Mouse (Mus musculus) hindbrain, embryonic 13.5 days (tissue): Measurements from ENCODE around the gene Gm20547. TPM values are rescaled to one million over a fixed set of nuclear protein-coding genes. Genes with fewer than 3 reads are reported as not detected.

Source experiments
- ATAC-seq: fragments of 200-750 bp; cut with Nextera tagmentation; 2 replicates; pipeline ENCODE4 v1.8.0; 2017; ENCODE audit warnings: moderate TSS enrichment; ENCODE audit not compliant: low FRiP score
- H3K27ac ChIP-seq: fragments of 300-500 bp; sonication (generic); 2 replicates; pipeline ENCODE4 v1.5.1; 2015; ENCODE audit warnings: inconsistent platforms, mild to moderate bottlenecking, moderate library complexity
- H3K27me3 ChIP-seq: fragments of 300-500 bp; sonication (generic); 2 replicates; pipeline ENCODE4 v1.6.1; 2015; ENCODE audit warnings: mild to moderate bottlenecking, inconsistent platforms
- H3K36me3 ChIP-seq: fragments of 300-500 bp; sonication (generic); 2 replicates; pipeline ENCODE4 v1.6.1; 2015; ENCODE audit warnings: mild to moderate bottlenecking, inconsistent platforms
- H3K4me1 ChIP-seq: fragments of 300-500 bp; sonication (generic); replicated peaks from 2 replicates; pipeline ENCODE4 v1.6.1; 2015; ENCODE audit warnings: inconsistent platforms
- H3K4me2 ChIP-seq: fragments of 300-500 bp; sonication (generic); 2 replicates; pipeline ENCODE4 v1.6.1; 2015; ENCODE audit warnings: inconsistent platforms, mild to moderate bottlenecking, moderate library complexity
- H3K4me3 ChIP-seq: fragments of 300-500 bp; sonication (generic); 2 replicates; pipeline ENCODE4 v1.5.1; 2015; ENCODE audit warnings: mild to moderate bottlenecking, inconsistent platforms
- H3K9ac ChIP-seq: fragments of 300-500 bp; sonication (generic); 2 replicates; pipeline ENCODE4 v1.6.1; 2015; ENCODE audit warnings: mild to moderate bottlenecking, inconsistent platforms
- H3K9me3 ChIP-seq: fragments of 300-500 bp; sonication (generic); 2 replicates; pipeline ENCODE4 v1.6.1; 2016; ENCODE audit warnings: inconsistent platforms
- WGBS: fragments of 180-500 bp; shearing (Covaris S2); methylation state at CpG from one replicate; pipeline ENCODE4 v1.1.7; 2015; 5-methylcytosine and 5-hydroxymethylcytosine counted together
- polyA plus RNA-seq: library from polyadenylated mRNA; unstranded; fragments of >200 nt; fragmentation: Nextera tagmentation; extraction: Ambion mirVana; gene quantifications from 2 replicates; pipeline ENCODE4 v1.2.1, GENCODE M21; 2015

Gene Gm20547
- polyA plus RNA-seq, 1 experiment from 2014 or later, result not detected

DNA sequence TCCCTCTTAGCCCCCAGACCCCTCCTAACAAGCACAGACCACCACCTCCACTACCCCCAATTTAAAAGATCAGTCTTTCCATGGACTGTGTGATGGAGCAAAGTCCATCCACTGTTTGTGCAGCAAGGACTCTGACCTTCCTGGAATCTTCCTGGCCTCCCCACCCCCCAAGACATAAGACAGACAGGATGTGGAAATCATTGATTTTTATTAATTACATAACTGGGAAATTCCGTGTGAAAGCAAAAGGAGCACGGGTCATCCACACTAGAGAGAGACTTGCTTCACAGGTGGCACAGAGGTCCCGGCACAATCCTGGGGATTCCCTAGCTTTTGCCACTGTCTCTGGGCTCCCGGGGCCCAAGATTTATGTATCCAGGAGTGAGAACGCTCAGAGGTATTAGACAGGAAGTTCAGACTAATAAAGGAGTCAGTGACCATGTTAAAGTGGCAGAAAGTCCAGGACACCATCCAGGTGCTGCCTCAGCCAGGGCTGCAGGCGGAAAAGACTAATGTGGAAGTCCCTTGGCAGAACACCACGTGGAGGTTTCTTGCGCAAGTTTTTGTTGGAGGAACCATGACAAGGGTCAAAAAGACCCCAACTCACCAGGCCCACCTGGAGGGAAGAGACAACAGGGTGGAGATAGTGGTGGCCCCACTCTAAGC is 19.3 kb downstream of the Gm20547 start, which contains the start of gene Cfb:
Cfb (minus strand) TSS at position 103 of the 666 bp plus-strand sequence.
- H3K9ac ChIP-seq, result no peak within 1 kb of the TSS
- no peak within 1 kb of the TSS for H3K4me3 ChIP-seq
- no peaks in the 10 kb centered on the region for H3K4me1 ChIP-seq
- ATAC-seq, result no peak
- 71% methylated on average over 8 of the region's 8 CpGs for WGBS
- peaks cover 8% of the 10 kb centered on the region for H3K36me3 ChIP-seq
- no peak within 1 kb of the TSS for H3K4me2 ChIP-seq
- 0 out of 2 replicates have a peak, but pooled peaks cover 4% of the 10 kb centered on the region for H3K27me3 ChIP-seq
- no peaks in the 10 kb centered on the region for H3K9me3 ChIP-seq
- H3K27ac ChIP-seq, result no peak within 1 kb of the TSS

- no peaks in the 10 kb centered on the region for H3K9me3 ChIP-seq
- H3K36me3 ChIP-seq, result peaks cover 15% of the 10 kb centered on the region
- ATAC-seq, result no peak
- 0 out of 2 replicates have a peak, but pooled peaks cover 4% of the 10 kb centered on the region for H3K27me3 ChIP-seq
- H3K27ac ChIP-seq, result no peak overlapping the region
- no peaks in the 10 kb centered on the region for H3K4me1 ChIP-seq
- whole genome bisulfite sequencing, result 71% methylated on average over 13 of the region's 13 CpGs
- no peak overlapping the region for H3K4me3 ChIP-seq
- H3K9ac ChIP-seq, result no peak overlapping the region
- no peak overlapping the region for H3K4me2 ChIP-seq
Observed at GRCm38 (mm10) chr17:34861704-34862415, 20.0 kb downstream of the Gm20547 start.

GRCm38 (mm10) chr17:34860514-34860913 is 21.3 kb downstream of the Gm20547 start:
- H3K27me3 ChIP-seq, result 0 out of 2 replicates have a peak, but pooled peaks cover 4% of the 10 kb centered on the region
- no peaks in the 10 kb centered on the region for H3K4me1 ChIP-seq
- H3K4me2 ChIP-seq, result no peak overlapping the region
- WGBS, result 89% methylated on average over 9 of the region's 9 CpGs
- ATAC-seq, result no peak
- H3K4me3 ChIP-seq, result no peak overlapping the region
- H3K9ac ChIP-seq, result no peak overlapping the region
- no peak overlapping the region for H3K27ac ChIP-seq
- H3K36me3 ChIP-seq, result peaks cover 28% of the 10 kb centered on the region
- no peaks in the 10 kb centered on the region for H3K9me3 ChIP-seq

- no peak overlapping the region for H3K27ac ChIP-seq
- H3K4me2 ChIP-seq, result no peak overlapping the region
- H3K4me3 ChIP-seq, result no peak overlapping the region
- no peak overlapping the region for H3K9ac ChIP-seq
- H3K4me1 ChIP-seq, result no peaks in the 10 kb centered on the region
- ATAC-seq, result no peak
- 0 out of 2 replicates have a peak, but pooled peaks cover 1% of the 10 kb centered on the region for H3K27me3 ChIP-seq
- 93% methylated on average over 4 of the region's 4 CpGs for WGBS
- H3K9me3 ChIP-seq, result no peaks in the 10 kb centered on the region
- H3K36me3 ChIP-seq, result peaks cover 46% of the 10 kb centered on the region
Observed at GRCm38 (mm10) chr17:34858670-34859069, 23.2 kb downstream of the Gm20547 start.

GRCm38 (mm10) chr17:34855825-34856224 is 26.0 kb downstream of the Gm20547 start:
- peaks cover 16% of the 10 kb centered on the region for H3K4me1 ChIP-seq
- no peak overlapping the region for H3K4me2 ChIP-seq
- H3K9ac ChIP-seq, result no peak overlapping the region
- no peaks in the 10 kb centered on the region for H3K9me3 ChIP-seq
- H3K27me3 ChIP-seq, result no peaks in the 10 kb centered on the region
- H3K4me3 ChIP-seq, result no peak overlapping the region
- peaks cover 61% of the 10 kb centered on the region for H3K36me3 ChIP-seq
- no peak for ATAC-seq
- WGBS, result 51% methylated on average over 3 of the region's 3 CpGs
- no peak overlapping the region for H3K27ac ChIP-seq

- H3K27me3 ChIP-seq, result no peaks in the 10 kb centered on the region
- peaks cover 61% of the 10 kb centered on the region for H3K36me3 ChIP-seq
- H3K27ac ChIP-seq, result no peak overlapping the region
- peaks cover 19% of the 10 kb centered on the region for H3K4me1 ChIP-seq
- H3K9ac ChIP-seq, result no peak overlapping the region
- H3K4me3 ChIP-seq, result no peak overlapping the region
- no peak overlapping the region for H3K4me2 ChIP-seq
- no peaks in the 10 kb centered on the region for H3K9me3 ChIP-seq
- WGBS, result 90% methylated on average over 3 of the region's 3 CpGs
- no peak for ATAC-seq
Observed at GRCm38 (mm10) chr17:34854761-34855160, 27.1 kb downstream of the Gm20547 start.

- WGBS, result 78% methylated on average over 8 of the region's 8 CpGs
- Histone ChIP-seq H3K36me3 (peaks cover 61% of the 10 kb centered on the region), H3K9ac (no peak overlapping the region)
Observed at GRCm38 (mm10) chr17:34853511-34853910, 28.3 kb downstream of the Gm20547 start.

DNA sequence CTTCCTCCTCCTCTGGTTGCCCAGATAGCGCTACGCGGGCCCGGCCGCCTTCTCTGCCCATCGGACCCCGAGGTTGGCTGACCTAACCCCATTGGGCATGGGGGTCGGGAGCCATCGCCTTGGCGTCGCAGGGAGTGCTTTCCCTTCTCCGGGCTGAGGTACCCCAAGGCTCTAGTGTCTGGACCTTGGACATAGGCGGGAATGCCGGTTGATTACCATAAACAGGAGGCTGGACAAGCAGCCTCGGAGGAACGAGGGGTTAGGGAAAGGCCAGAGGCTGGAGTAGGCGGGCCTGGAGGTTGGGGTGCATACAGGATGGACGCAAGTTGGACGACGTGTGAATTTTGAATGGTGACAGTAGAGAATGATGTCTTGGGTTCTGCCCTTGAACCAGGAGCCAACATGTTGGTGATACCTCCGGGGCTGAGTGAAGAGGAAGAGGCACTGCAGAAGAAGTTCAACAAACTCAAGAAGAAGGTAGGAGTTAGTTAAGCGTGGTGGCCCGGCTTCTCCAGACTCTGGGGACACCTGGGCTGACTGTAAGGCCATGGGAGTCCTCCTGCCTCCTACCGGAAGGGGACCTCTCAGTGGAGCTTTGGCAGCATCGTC is 31.2 kb downstream of the Gm20547 start:
- peak overlapping the region; percentile 90 for H3K9ac ChIP-seq
- ATAC-seq, result peak; percentile 69; the same call in 1 of the 2 replicates
- H3K27me3 ChIP-seq, result no peaks in the 10 kb centered on the region
- peak overlapping the region; percentile 80 for H3K4me3 ChIP-seq
- H3K9me3 ChIP-seq, result no peaks in the 10 kb centered on the region
- WGBS, result 2% methylated on average over 25 of the region's 25 CpGs
- peaks cover 31% of the 10 kb centered on the region for H3K4me1 ChIP-seq
- peaks cover 61% of the 10 kb centered on the region for H3K36me3 ChIP-seq
- H3K4me2 ChIP-seq, result peak overlapping the region; percentile 88
- peak overlapping the region; percentile 77 for H3K27ac ChIP-seq

More at GRCm38 (mm10) chr17:34853511-34853910, 28.3 kb downstream of the Gm20547 start:
- H3K4me1 ChIP-seq, result peaks cover 31% of the 10 kb centered on the region
- no peak for ATAC-seq
- H3K27me3 ChIP-seq, result no peaks in the 10 kb centered on the region
- H3K27ac ChIP-seq, result no peak overlapping the region
- H3K9me3 ChIP-seq, result no peaks in the 10 kb centered on the region
- no peak overlapping the region for H3K4me3 ChIP-seq
- no peak overlapping the region for H3K4me2 ChIP-seq

DNA sequence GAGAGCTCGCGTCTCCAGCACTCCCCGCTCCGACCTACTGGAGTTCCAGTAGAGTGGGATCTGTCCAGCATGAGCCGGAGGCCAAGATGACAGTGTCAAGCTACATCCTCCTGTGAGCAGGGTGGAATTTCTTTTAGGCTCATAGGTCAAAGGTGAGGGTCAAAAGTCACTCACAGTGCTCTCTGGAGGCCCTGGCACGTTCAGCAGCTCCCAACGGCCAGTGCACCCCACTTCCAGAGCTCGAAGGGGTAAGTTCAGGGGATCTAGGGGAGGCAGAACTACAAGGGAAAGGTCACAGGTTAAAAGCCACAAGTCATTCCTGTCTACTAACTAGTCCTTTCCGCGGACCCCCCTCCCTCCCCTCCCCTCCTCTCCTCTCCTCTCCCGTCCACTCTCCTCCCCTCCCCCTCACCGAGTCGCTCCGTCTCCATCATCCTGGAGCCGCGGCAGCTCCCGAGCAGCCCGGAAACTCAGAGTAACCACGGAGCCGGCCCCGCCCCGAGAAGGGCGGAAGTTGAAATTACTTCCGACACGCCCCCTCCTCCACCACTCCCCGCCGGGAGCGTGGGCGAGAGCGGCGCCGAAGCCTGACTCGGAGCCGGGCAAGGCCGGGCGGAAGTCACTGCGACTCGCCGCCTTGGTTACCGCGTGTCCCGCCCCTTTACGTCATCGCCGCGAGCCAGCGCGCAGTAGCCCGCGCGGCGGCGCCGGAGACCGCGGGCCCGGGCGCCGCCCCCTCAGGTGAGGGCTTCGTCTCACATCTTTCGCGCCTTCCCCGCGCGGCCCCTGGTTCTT is 31.9 kb downstream of the Gm20547 start, which contains the start of the genes Skiv2l and Nelfe:
Skiv2l (minus strand) TSS at position 489 of the 795 bp plus-strand sequence.
Nelfe (plus strand) TSS at position 670 of the 795 bp plus-strand sequence.
- H3K4me1 ChIP-seq, result peaks cover 31% of the 10 kb centered on the region
- peaks cover 61% of the 10 kb centered on the region for H3K36me3 ChIP-seq
- peak within 1 kb of the TSS; percentile 80 for H3K4me3 ChIP-seq
- H3K4me2 ChIP-seq, result peak within 1 kb of the TSS; percentile 91
- H3K9ac ChIP-seq, result peak within 1 kb of the TSS; percentile 90
- WGBS, result under 1% methylated on average over 54 of the region's 65 CpGs
- no peaks in the 10 kb centered on the region for H3K9me3 ChIP-seq
- peak; percentile 97 for ATAC-seq
- H3K27me3 ChIP-seq, result no peaks in the 10 kb centered on the region
- H3K27ac ChIP-seq, result peak within 1 kb of the TSS; percentile 77

- Histone ChIP-seq H3K36me3 (peaks cover 61% of the 10 kb centered on the region), H3K4me1 (peaks cover 31% of the 10 kb centered on the region), H3K27me3 (no peaks in the 10 kb centered on the region), H3K9me3 (no peaks in the 10 kb centered on the region), H3K4me2 (no peak overlapping the region), H3K4me3 (no peak overlapping the region), H3K27ac (no peak overlapping the region), H3K9ac (no peak overlapping the region)
- 94% methylated on average over 7 of the region's 7 CpGs for WGBS
- no peak for ATAC-seq
Observed at GRCm38 (mm10) chr17:34847615-34848014, 34.2 kb downstream of the Gm20547 start.

- Histone ChIP-seq H3K27ac (no peak overlapping the region), H3K36me3 (peaks cover 61% of the 10 kb centered on the region), H3K9ac (no peak overlapping the region), H3K4me2 (no peak overlapping the region), H3K4me1 (peaks cover 28% of the 10 kb centered on the region), H3K27me3 (no peaks in the 10 kb centered on the region), H3K4me3 (no peak overlapping the region), H3K9me3 (no peaks in the 10 kb centered on the region)
- ATAC-seq, result no peak
- 92% methylated on average over 6 of the region's 6 CpGs for WGBS
Observed at GRCm38 (mm10) chr17:34847192-34847591, 34.6 kb downstream of the Gm20547 start.
